ENCODE assay signal across 17 mouse cellular contexts in genomic region chr4:69993226-69993625, GRCm38 (mm10).
"Had no signal": no experiment of that assay in that cellular context is flagged by ENCODE, and none has a peak within 500 bp of the region (broad histone marks: within the 10 kb centered on the region; RNA-seq: fewer than 3 reads in every experiment).

No protein-coding gene starts in this region.

- H3K36me3 ChIP-seq: liver, embryonic 12.5 days; lung, embryonic 15.5 days; midbrain, embryonic 15.5 days; stomach, embryonic 15.5 days had no signal

- H3K9ac ChIP-seq: liver, embryonic 12.5 days; liver, embryonic 14.5 days; lung, embryonic 15.5 days; midbrain, embryonic 15.5 days; stomach, embryonic 15.5 days had no signal

- H3K27ac ChIP-seq: liver, embryonic 12.5 days; liver, embryonic 14.5 days; lung, embryonic 15.5 days; macrophage; midbrain, embryonic 15.5 days; stomach, embryonic 15.5 days; stomach, postnatal 0 days had no signal

- DNase-seq: lung, adult 2 months; lung, postnatal 14 days; lung, postnatal 36 days; right cerebral cortex, postnatal 14 days; thymus, adult 2 months; thymus, postnatal 25 days; thymus, postnatal 4 days had no signal

- ATAC-seq: liver, embryonic 12.5 days; lung, postnatal 0 days; midbrain, embryonic 15.5 days had no signal

- H3K4me3 ChIP-seq: liver, embryonic 12.5 days; lung, embryonic 15.5 days; megakaryocyte, embryonic 14.5 days; midbrain, embryonic 15.5 days; stomach, embryonic 15.5 days had no signal

- H3K4me1 ChIP-seq: liver, embryonic 12.5 days; lung, embryonic 15.5 days; megakaryocyte, embryonic 14.5 days; midbrain, embryonic 15.5 days; stomach, embryonic 15.5 days had no signal

- H3K9me3 ChIP-seq: liver, embryonic 12.5 days; lung, embryonic 15.5 days; midbrain, embryonic 15.5 days; stomach, embryonic 15.5 days had no signal

- H3K4me2 ChIP-seq: liver, embryonic 12.5 days; lung, embryonic 15.5 days; midbrain, embryonic 11.5 days; midbrain, embryonic 15.5 days; stomach, embryonic 15.5 days had no signal

- H3K27me3 ChIP-seq: liver, embryonic 12.5 days; lung, embryonic 15.5 days; megakaryocyte, embryonic 14.5 days; midbrain, embryonic 15.5 days; stomach, embryonic 15.5 days had no signal
